Mouse (Mus musculus): ENCODE results near the gene Zfp281.

DNA sequence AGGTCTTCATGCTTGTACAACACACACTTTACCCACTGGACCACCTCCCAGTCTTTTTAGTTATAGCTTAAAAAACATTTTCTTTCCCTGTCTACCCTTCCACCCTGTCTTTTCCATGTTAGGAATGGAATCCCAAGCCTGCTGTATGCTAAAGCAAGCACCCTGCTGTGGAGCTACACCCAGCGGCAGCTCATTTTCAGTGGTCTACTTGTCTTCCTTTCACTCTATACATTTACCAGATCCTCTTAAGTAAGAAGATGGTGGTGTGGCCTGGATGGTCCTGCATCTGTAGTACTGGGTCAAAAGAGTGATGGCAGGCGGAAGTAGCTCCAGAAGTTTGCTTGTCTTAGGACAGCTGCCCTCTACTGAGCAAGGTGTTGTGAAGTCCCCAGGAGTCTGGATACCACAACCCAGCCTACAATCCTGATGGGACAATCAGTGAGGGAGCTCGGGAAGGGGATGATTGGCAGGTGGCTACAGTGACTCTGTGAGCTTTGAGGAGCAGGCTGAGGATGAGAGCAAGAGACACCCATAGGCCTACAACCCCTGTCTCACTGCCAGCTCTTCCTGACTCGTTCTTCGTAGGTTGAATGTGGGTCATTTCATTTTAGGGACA is 30.4 kb upstream of the Zfp281 start:
- TF ChIP-seq POLR2A (IDR thresholded peaks at IDR 0.05; ENCODE audit: extremely low read depth, insufficient read depth, low read length) (no peak), CTCF (IDR thresholded peaks at IDR 0.05; ENCODE audit: low read depth, low read length) (no peak)
